Comparison of ENCODE assay signal across 8 mouse cellular contexts in genomic region chr8:48221724-48222428, GRCm38 (mm10).
DNase-seq lines count a peak whose midpoint lies in the region; ATAC-seq and TF ChIP-seq lines count a peak whose summit lies in the region.

No protein-coding gene starts in this region.

- no peak for DNase-seq in lung, postnatal 0 days (ENCODE audit: low spot score)
- no peak for DNase-seq in lung, postnatal 25 days (ENCODE audit: low spot score)
- no peak for DNase-seq in forebrain, embryonic 14.5 days (ENCODE audit: low spot score)
- peak; percentile 11 for DNase-seq in kidney, postnatal 14 days
- DNase-seq in spleen, postnatal 10 days (ENCODE audit: low spot score in 2 of 2) = no peak
- no peak for DNase-seq in urinary bladder, adult 18-20 months (ENCODE audit: low spot score in 2 of 2)

- H3K27me3 ChIP-seq in lung, postnatal 0 days (replicated peaks; ENCODE audit: insufficient read depth, low read length) = no peaks in the 10 kb centered on the region
- H3K27me3 ChIP-seq in forebrain, embryonic 14.5 days (replicated peaks; ENCODE audit: control insufficient read depth, insufficient read depth, low read length) = no peaks in the 10 kb centered on the region
- H3K27me3 ChIP-seq in neural tube, embryonic 15.5 days (replicated peaks) = peaks cover 17% of the 10 kb centered on the region

- TF ChIP-seq EP300 in lung, postnatal 0 days (IDR thresholded peaks at IDR 0.05) = no peak

- 8% methylated on average over 16 of the region's 16 CpGs for WGBS in lung, postnatal 0 days
- 6% methylated on average over 16 of the region's 16 CpGs for WGBS in forebrain, embryonic 14.5 days
- WGBS in neural tube, embryonic 15.5 days = 12% methylated on average over 16 of the region's 16 CpGs

- ATAC-seq in lung, postnatal 0 days = peak; percentile 26; the same call in 1 of the 2 replicates
- ATAC-seq in forebrain, embryonic 14.5 days = peak; percentile 47
- ATAC-seq in neural tube, embryonic 15.5 days (ENCODE audit: low FRiP score) = peak; percentile 7; the same call in 1 of the 2 replicates
- no peak for ATAC-seq in granulocyte monocyte progenitor cell, adult 5-6 weeks (replicated peaks; ENCODE audit: poor library complexity, severe bottlenecking)

- no peak for TF ChIP-seq CTCF in lung, postnatal 0 days (IDR thresholded peaks at IDR 0.05)

- peak overlapping the region; percentile 19; the same call in 1 of the 2 replicates for H3K4me3 ChIP-seq in lung, postnatal 0 days (ENCODE audit: low read depth, low read length)
- peak overlapping the region; percentile 20; the same call in 1 of the 2 replicates for H3K4me3 ChIP-seq in forebrain, embryonic 14.5 days (ENCODE audit: low read depth, low read length)
- H3K4me3 ChIP-seq in neural tube, embryonic 15.5 days (replicated peaks) = peak overlapping the region; percentile 33

- H3K36me3 ChIP-seq in lung, postnatal 0 days (ENCODE audit: insufficient read depth, low read length) = no peaks in the 10 kb centered on the region
- H3K36me3 ChIP-seq in forebrain, embryonic 14.5 days (ENCODE audit: control insufficient read depth, insufficient read depth, low read length) = 0 out of 2 replicates have a peak, but pooled peaks cover 3% of the 10 kb centered on the region
- no peaks in the 10 kb centered on the region for H3K36me3 ChIP-seq in neural tube, embryonic 15.5 days

- H3K9ac ChIP-seq in lung, postnatal 0 days (replicated peaks; ENCODE audit: low read depth) = peak overlapping the region; percentile 37
- H3K9ac ChIP-seq in forebrain, embryonic 14.5 days (ENCODE audit: low read length) = peak overlapping the region; percentile 51
- peak overlapping the region; percentile 44 for H3K9ac ChIP-seq in neural tube, embryonic 15.5 days (replicated peaks)

- H3K27ac ChIP-seq in lung, postnatal 0 days (ENCODE audit: low read length) = no peak overlapping the region
- no peak overlapping the region for H3K27ac ChIP-seq in forebrain, embryonic 14.5 days (ENCODE audit: low read depth, low read length)
- no peak overlapping the region for H3K27ac ChIP-seq in neural tube, embryonic 15.5 days (replicated peaks)

- H3K4me2 ChIP-seq in lung, postnatal 0 days (replicated peaks; ENCODE audit: low read depth, low read length) = peak overlapping the region; percentile 56
- peak overlapping the region; percentile 56 for H3K4me2 ChIP-seq in forebrain, embryonic 14.5 days (ENCODE audit: low read length)
- peak overlapping the region; percentile 62 for H3K4me2 ChIP-seq in neural tube, embryonic 15.5 days

- no peaks in the 10 kb centered on the region for H3K4me1 ChIP-seq in lung, postnatal 0 days (ENCODE audit: insufficient read depth, low read depth, low read length)
- peaks cover 23% of the 10 kb centered on the region for H3K4me1 ChIP-seq in forebrain, embryonic 14.5 days (ENCODE audit: control insufficient read depth, insufficient read depth, low read length)
- peaks cover 28% of the 10 kb centered on the region for H3K4me1 ChIP-seq in neural tube, embryonic 15.5 days

- H3K9me3 ChIP-seq in lung, postnatal 0 days (ENCODE audit: low read length) = no peaks in the 10 kb centered on the region
- no peaks in the 10 kb centered on the region for H3K9me3 ChIP-seq in forebrain, embryonic 14.5 days (replicated peaks; ENCODE audit: control insufficient read depth, low read length)
- H3K9me3 ChIP-seq in neural tube, embryonic 15.5 days (replicated peaks) = no peaks in the 10 kb centered on the region
